Mouse (Mus musculus) kidney, adult 2 months (tissue): Measurements from ENCODE around the gene Galnt18.

Experiments
- CTCF ChIP-seq: fragments of 200-500 bp; conservative IDR thresholded peaks from 2 replicates; pipeline ENCODE4 v1.5.1; 2011; ENCODE audit warnings: low read depth, mild to moderate bottlenecking, control low read depth, low read length, moderate library complexity, mixed read lengths; ENCODE audit not compliant: insufficient read depth, insufficient read length
- POLR2A ChIP-seq: fragments of 200-500 bp; IDR thresholded peaks from one replicate; pipeline ENCODE4 v1.6.1; 2011; ENCODE audit warnings: low read depth, low read length, control low read depth

GRCm38 (mm10) chr7:111701788-111702187 is 78.0 kb downstream of the Galnt18 start:
- TF ChIP-seq CTCF (no peak), POLR2A (no peak)
